Mouse (Mus musculus): ENCODE results near the gene Dclre1c. TPM values are rescaled to one million over a fixed set of nuclear protein-coding genes. Genes with fewer than 3 reads are reported as not detected.

Dclre1c gene
- polyA plus RNA-seq, 1 experiment from 2014 or later = 6.4 TPM

- Histone ChIP-seq H3K27ac (no peak overlapping the region), H3K27me3 (replicated peaks) (no peaks in the 10 kb centered on the region), H3K9me3 (no peaks in the 10 kb centered on the region), H3K4me2 (no peak overlapping the region), H3K4me3 (replicated peaks) (no peak overlapping the region), H3K36me3 (no peaks in the 10 kb centered on the region), H3K9ac (no peak overlapping the region), H3K4me1 (0 out of 2 replicates have a peak, but pooled peaks cover 3% of the 10 kb centered on the region)
- ATAC-seq (ENCODE audit: insufficient read depth, low FRiP score, low read depth) = peak; percentile 39; the same call in 1 of the 2 replicates
- WGBS = 76% methylated on average over 3 of the region's 3 CpGs
Measured at GRCm38 (mm10) chr2:3480239-3480638, 56.3 kb downstream of the Dclre1c start.

DNA sequence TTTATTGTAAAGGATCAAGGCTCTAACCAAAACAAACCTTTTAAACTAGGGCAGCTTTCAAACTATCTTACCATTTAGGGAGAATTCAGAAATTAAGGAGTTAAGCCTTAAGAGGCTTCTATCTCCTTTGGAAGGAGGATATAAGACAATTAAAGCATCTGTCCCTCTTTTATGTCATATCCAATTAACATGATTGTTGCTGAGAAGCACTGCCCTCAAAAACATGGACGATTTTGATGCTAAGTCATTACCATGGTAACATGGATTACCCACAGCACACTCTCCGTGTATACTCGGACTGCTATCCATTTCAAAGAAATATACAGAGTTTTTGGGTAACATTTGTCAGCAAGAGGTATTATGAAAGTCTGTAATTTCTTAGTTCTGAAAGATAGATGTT is 65.9 kb downstream of the Dclre1c start:
- H3K9ac ChIP-seq = no peak overlapping the region
- no peaks in the 10 kb centered on the region for H3K27me3 ChIP-seq (replicated peaks)
- H3K36me3 ChIP-seq = peaks cover 17% of the 10 kb centered on the region
- H3K4me3 ChIP-seq (replicated peaks) = no peak overlapping the region
- H3K27ac ChIP-seq = no peak overlapping the region
- no peaks in the 10 kb centered on the region for H3K4me1 ChIP-seq
- H3K9me3 ChIP-seq = no peaks in the 10 kb centered on the region
- no peak overlapping the region for H3K4me2 ChIP-seq
- 85% methylated on average over 3 of the region's 3 CpGs for WGBS
- no peak for ATAC-seq (ENCODE audit: insufficient read depth, low FRiP score, low read depth)

- Histone ChIP-seq H3K9ac (no peak overlapping the region), H3K4me3 (replicated peaks) (no peak overlapping the region), H3K4me2 (no peak overlapping the region), H3K27me3 (replicated peaks) (no peaks in the 10 kb centered on the region), H3K27ac (no peak overlapping the region), H3K4me1 (no peaks in the 10 kb centered on the region), H3K9me3 (no peaks in the 10 kb centered on the region), H3K36me3 (peaks cover 35% of the 10 kb centered on the region)
- WGBS = 85% methylated on average over 3 of the region's 3 CpGs
- ATAC-seq (ENCODE audit: insufficient read depth, low FRiP score, low read depth) = no peak
Measured at GRCm38 (mm10) chr2:3493833-3494409, 70.0 kb downstream of the Dclre1c start.

DNA sequence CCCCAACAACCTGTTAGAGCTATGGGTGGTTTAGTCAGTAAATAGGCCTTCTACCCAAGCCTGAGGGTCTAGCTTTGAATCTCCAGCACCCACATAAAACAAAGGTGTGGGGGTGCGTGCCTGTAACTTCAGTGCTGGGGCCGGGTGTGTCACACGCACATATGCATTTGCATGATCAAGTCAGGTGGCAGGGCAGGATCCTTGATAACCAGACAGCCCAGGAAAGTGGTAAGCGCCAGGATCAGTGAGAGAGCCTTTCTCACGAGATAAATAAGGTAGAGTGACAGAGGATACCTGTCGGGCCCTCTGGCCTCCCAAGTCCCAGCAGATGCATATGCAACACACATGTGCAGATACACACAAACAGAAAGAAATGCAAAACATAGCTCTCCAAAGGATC is 75.6 kb downstream of the Dclre1c start:
- no peak for ATAC-seq (ENCODE audit: insufficient read depth, low FRiP score, low read depth)
- H3K27ac ChIP-seq = no peak overlapping the region
- no peak overlapping the region for H3K4me2 ChIP-seq
- H3K9ac ChIP-seq = no peak overlapping the region
- H3K4me1 ChIP-seq = no peaks in the 10 kb centered on the region
- 88% methylated on average over 6 of the region's 6 CpGs for WGBS
- peaks cover 26% of the 10 kb centered on the region; the same call in 1 of the 2 replicates for H3K36me3 ChIP-seq
- H3K4me3 ChIP-seq (replicated peaks) = no peak overlapping the region
- H3K9me3 ChIP-seq = no peaks in the 10 kb centered on the region
- H3K27me3 ChIP-seq (replicated peaks) = no peaks in the 10 kb centered on the region

- Histone ChIP-seq H3K4me2 (no peak overlapping the region), H3K9ac (no peak overlapping the region), H3K4me3 (replicated peaks) (no peak overlapping the region), H3K27ac (no peak overlapping the region), H3K9me3 (no peaks in the 10 kb centered on the region), H3K27me3 (replicated peaks) (no peaks in the 10 kb centered on the region), H3K4me1 (no peaks in the 10 kb centered on the region), H3K36me3 (peaks cover 20% of the 10 kb centered on the region; the same call in 1 of the 2 replicates)
- WGBS = 94% methylated on average over 5 of the region's 5 CpGs
- ATAC-seq (ENCODE audit: insufficient read depth, low FRiP score, low read depth) = no peak
Measured at GRCm38 (mm10) chr2:3500886-3501285, 77.0 kb downstream of the Dclre1c start.

DNA sequence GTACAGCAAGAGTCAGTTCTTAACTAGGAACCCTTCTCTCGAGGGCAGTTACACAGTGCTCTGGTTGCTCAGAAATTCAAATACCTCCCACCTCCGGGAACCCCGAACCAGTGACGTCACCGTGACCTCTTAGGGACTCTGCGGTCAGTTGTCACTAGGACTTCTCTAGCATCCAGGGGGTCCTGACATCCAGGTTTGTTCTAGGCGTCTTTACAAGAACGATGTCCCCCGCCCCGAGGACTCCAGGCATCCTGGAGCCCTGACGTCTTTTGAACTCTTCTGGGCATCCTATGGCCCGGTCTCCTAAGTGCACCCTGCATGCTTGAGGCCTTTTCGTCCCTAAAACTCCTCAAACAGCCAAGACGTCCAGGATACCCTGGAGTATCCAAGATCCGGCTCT is 88.1 kb downstream of the Dclre1c start:
- H3K9me3 ChIP-seq = no peaks in the 10 kb centered on the region
- peak overlapping the region; percentile 79 for H3K27ac ChIP-seq
- peak overlapping the region; percentile 86 for H3K9ac ChIP-seq
- H3K4me3 ChIP-seq (replicated peaks) = peak overlapping the region; percentile 82
- under 1% methylated on average over 15 of the region's 15 CpGs for WGBS
- H3K4me1 ChIP-seq = 0 out of 2 replicates have a peak, but pooled peaks cover 7% of the 10 kb centered on the region
- H3K4me2 ChIP-seq = peak overlapping the region; percentile 84
- ATAC-seq (ENCODE audit: insufficient read depth, low FRiP score, low read depth) = 0 out of 2 replicates have a peak, but pooled peaks have one; percentile 0
- H3K27me3 ChIP-seq (replicated peaks) = no peaks in the 10 kb centered on the region
- peaks cover 16% of the 10 kb centered on the region for H3K36me3 ChIP-seq

DNA sequence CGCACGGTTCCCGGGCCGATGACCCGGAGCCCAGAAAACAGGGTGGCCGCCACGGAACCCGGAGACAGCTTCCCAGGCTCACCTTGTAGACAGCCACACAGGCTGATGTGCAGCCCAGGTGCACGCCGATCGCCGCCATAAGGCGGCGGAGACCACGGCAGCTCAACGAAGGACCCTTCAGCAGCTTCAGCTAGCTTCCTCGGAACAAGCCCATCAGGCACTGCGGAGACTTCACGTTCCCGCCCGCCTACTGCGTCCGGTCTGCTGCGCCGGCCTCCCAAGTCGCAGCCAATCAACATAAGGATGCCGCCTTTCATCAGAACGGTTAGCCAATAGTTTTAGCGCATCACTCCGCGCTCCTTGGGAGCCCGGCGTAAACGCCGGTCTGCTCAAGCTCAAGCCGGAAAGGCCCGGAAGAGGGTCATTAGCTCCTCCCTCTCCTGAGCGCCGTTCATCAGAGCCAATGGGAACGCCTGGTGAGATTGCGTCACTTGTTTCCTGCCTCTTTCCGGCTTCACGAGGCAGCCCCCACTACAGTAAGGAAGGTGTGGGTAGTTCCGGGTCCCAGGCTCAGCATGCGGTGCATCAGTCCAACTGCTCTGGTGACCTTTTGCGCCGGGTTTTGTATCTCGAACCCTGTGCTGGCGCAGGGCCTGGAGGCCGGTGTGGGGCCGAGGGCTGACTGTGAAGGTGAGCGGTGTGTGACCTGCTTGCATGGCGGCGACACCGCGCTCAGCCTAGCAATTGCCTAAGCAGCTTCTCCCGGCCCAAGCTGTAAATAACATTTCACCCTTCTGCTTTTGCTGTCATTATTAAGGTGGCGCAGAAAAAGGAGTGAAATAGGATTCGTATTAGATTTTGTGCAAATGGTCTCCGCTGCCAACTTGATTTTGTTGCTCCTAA is 88.9 kb downstream of the Dclre1c start, which contains the start of the genes Gm45902, Hspa14 and Cdnf:
Gene Gm45902, minus strand, starts transcription at position 239 of the 903 bp plus-strand sequence.
Gene Hspa14, minus strand, starts transcription at position 263 of the 903 bp plus-strand sequence.
Gene Cdnf, plus strand, starts transcription at position 479 of the 903 bp plus-strand sequence.
- peak; percentile 100 for ATAC-seq (ENCODE audit: insufficient read depth, low FRiP score, low read depth)
- peak within 1 kb of the TSS; percentile 84 for H3K4me2 ChIP-seq
- 0 out of 2 replicates have a peak, but pooled peaks cover 7% of the 10 kb centered on the region for H3K4me1 ChIP-seq
- H3K27ac ChIP-seq = peak within 1 kb of the TSS; percentile 79
- H3K9me3 ChIP-seq = no peaks in the 10 kb centered on the region
- H3K36me3 ChIP-seq = peaks cover 16% of the 10 kb centered on the region
- H3K4me3 ChIP-seq (replicated peaks) = peak within 1 kb of the TSS; percentile 82
- WGBS = under 1% methylated on average over 60 of the region's 60 CpGs
- no peaks in the 10 kb centered on the region for H3K27me3 ChIP-seq (replicated peaks)
- H3K9ac ChIP-seq = peak within 1 kb of the TSS; percentile 86

Other genes with a start within 250 kb of the Dclre1c start
- 38.2 and 39.7 TPM in 2 replicates for gene Nmt2, start 139.9 kb upstream of the Dclre1c start, polyA plus RNA-seq (2015; fragmentation: Nextera tagmentation; extraction: Ambion mirVana)
- 23.5 and 24.7 TPM in 2 replicates for gene Rpp38, start 91.5 kb upstream of the Dclre1c start, polyA plus RNA-seq (2015; fragmentation: Nextera tagmentation; extraction: Ambion mirVana)
- gene Acbd7, start 88.0 kb upstream of the Dclre1c start, polyA plus RNA-seq (2015; fragmentation: Nextera tagmentation; extraction: Ambion mirVana) = 0.91 and 2.0 TPM in 2 replicates
- gene Olah, start 26.9 kb upstream of the Dclre1c start, polyA plus RNA-seq (2015; fragmentation: Nextera tagmentation; extraction: Ambion mirVana) = not detected in 2 replicates
- gene Meig1, start 1.5 kb upstream of the Dclre1c start, polyA plus RNA-seq (2015; fragmentation: Nextera tagmentation; extraction: Ambion mirVana) = 0.39 and 0.62 TPM in 2 replicates
- 11.9 and 12.2 TPM in 2 replicates for gene Suv39h2, start 50.9 kb downstream of the Dclre1c start, polyA plus RNA-seq (2015; fragmentation: Nextera tagmentation; extraction: Ambion mirVana)
- gene Gm45902, start 88.7 kb downstream of the Dclre1c start, polyA plus RNA-seq (2015; fragmentation: Nextera tagmentation; extraction: Ambion mirVana) = 3.9 and 4.0 TPM in 2 replicates
- 93.7 and 96.5 TPM in 2 replicates for gene Hspa14, start 88.7 kb downstream of the Dclre1c start, polyA plus RNA-seq (2015; fragmentation: Nextera tagmentation; extraction: Ambion mirVana)
- gene Cdnf, start 88.9 kb downstream of the Dclre1c start, polyA plus RNA-seq (2015; fragmentation: Nextera tagmentation; extraction: Ambion mirVana) = 0.12 and 0.14 TPM in 2 replicates
- 36.4 and 38.3 TPM in 2 replicates for gene Fam107b, start 146.4 kb downstream of the Dclre1c start, polyA plus RNA-seq (2015; fragmentation: Nextera tagmentation; extraction: Ambion mirVana)